Mouse (Mus musculus): ENCODE data around the gene Phldb2.

DNA sequence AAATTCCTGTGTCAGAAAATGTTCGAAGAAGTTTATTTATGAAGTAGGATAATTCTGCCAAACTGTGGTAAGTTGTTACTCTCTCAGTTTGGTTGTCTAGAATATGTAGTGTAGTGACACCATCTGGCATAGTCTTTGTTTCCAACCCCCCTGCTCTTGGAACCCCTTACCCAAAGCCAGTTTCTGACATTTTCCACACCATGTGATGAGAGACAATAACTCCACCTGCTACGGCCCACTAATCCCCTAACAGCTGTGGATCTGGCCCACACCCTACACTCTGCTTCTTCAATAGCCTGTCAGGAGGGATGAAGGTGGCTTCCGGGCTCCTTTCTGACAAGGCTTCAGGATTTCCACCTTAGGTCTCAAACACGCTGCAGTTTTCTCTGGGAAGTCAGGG lies 154.2 kb downstream of the Phldb2 start:
- TF ChIP-seq EP300 (IDR thresholded peaks at IDR 0.05; ENCODE audit: low read depth) (no peak), CTCF (IDR thresholded peaks at IDR 0.05; ENCODE audit: low read depth) (no peak)

All from liver, postnatal 0 days (tissue).